Mouse (Mus musculus): ENCODE results near the gene Kcna7. TPM values are rescaled to one million over a fixed set of nuclear protein-coding genes. Genes with fewer than 3 reads are reported as not detected.

Kcna7 gene
- polyA plus RNA-seq, 1 experiment from 2014 or later: 0.05 TPM

DNA sequence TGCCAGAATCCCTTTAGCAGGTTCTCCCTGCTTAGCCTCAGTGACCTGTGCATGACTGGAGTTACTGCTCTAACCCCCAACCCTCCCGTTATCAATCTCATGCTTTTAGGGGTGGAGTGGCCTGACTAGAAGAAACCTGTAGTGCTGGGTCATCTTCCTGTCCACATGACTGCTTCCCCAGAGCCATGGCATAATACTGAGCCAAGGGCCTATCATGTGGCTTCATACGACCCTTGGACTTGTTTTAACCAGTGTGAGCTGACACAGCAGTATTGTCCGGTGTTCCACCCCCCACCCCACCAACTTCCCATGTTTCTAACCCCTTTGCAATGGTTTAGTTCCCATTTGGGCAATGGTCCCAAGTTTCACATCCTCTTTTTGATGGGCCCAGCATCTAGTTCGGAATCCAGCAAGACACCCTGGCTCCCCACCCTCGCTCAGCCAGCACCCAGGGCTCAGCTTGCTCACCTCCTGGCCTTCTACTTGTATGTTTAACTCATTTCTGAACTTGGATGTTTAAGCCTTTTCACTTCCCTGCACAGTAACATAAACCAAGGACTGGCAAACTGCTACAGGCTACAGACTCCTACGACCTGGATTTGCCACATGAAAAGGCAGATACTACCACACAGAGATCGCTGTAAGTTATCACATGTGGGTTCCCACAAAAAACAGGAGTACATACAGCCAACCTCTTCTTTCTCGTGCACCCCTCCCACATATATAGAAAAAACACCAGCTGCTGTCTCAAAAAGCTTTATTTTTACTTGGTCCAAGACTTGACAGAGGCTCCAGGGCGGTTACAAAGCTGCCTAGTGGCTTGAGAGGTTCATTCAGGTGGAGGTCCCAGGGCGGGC, 52.0 kb downstream of the Kcna7 start:
- Histone ChIP-seq H3K4me2 (peak overlapping the region; percentile 88), H3K4me1 (peaks cover 50% of the 10 kb centered on the region), H3K9ac (peak overlapping the region; percentile 93), H3K27me3 (replicated peaks) (no peaks in the 10 kb centered on the region), H3K4me3 (peak overlapping the region; percentile 87), H3K9me3 (replicated peaks) (no peaks in the 10 kb centered on the region), H3K36me3 (peaks cover 60% of the 10 kb centered on the region), H3K27ac (peak overlapping the region; percentile 96)
- WGBS (ENCODE audit: insufficient replicate concordance): 37% methylated on average over 9 of the region's 10 CpGs
- peak; percentile 25 for ATAC-seq

DNA sequence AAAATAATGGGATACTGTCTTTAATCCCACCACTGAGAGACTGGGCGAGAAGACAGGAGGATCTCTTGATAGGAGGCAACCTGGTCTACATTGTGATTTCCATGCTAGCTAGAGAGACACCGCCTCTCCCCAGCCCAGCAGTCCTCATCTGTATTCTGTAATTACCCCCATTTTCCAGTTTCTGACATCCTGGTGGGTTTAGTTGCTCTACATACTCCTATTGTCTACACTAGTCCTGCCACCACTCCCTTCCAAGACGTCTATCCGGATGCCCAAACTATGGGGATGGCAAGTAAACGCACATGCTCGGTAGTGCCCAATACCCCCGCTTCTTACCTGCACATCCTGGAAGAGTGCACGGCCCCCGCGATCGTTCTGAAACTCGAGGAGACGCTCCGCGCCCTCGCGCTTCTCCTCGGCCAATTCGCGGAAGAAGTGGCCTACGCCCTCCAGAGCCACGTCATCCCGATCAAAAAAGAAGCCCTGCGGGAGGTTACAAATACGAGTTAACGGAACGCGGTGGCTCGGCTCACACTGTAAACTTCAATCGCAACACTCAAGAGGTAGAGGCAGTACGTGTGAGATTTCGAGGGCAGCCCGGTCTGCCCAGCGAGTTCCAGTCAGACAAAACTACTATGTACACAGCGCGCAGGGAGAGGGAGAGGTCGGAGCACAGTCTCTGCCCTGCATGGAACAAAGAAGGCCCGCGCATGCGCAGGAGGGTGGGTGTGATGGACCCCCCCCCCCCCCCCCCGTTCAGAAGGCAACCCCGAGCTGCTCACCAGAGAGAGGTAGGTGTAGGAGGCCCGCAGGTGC, 53.5 kb downstream of the Kcna7 start:
- under 1% methylated on average over 43 of the region's 43 CpGs for WGBS (ENCODE audit: insufficient replicate concordance)
- peak overlapping the region; percentile 87 for H3K4me3 ChIP-seq
- H3K36me3 ChIP-seq: peaks cover 68% of the 10 kb centered on the region
- H3K27me3 ChIP-seq (replicated peaks): no peaks in the 10 kb centered on the region
- peak overlapping the region; percentile 93 for H3K9ac ChIP-seq
- H3K4me1 ChIP-seq: peaks cover 59% of the 10 kb centered on the region
- peak; percentile 24 for ATAC-seq
- H3K4me2 ChIP-seq: peak overlapping the region; percentile 88
- peak overlapping the region; percentile 96 for H3K27ac ChIP-seq
- H3K9me3 ChIP-seq (replicated peaks): no peaks in the 10 kb centered on the region

Small RNAs within 50 kb of the gene (microRNA-seq; reads per million reads assigned to microRNA genes)
- gene Gm22133: 1.1 reads per million

Other genes starting within 250 kb of the Kcna7 start
- not detected in 2 replicates for gene Slc17a7, start 241.7 kb upstream of the Kcna7 start, polyA plus RNA-seq (2016; fragmentation: Nextera tagmentation; extraction: Ambion mirVana)
- not detected in 2 replicates for gene Gfy, start 226.1 kb upstream of the Kcna7 start, polyA plus RNA-seq (2016; fragmentation: Nextera tagmentation; extraction: Ambion mirVana)
- not detected in 2 replicates for gene Pth2, start 224.7 kb upstream of the Kcna7 start, polyA plus RNA-seq (2016; fragmentation: Nextera tagmentation; extraction: Ambion mirVana)
- 0.07 and 0.13 TPM in 2 replicates for gene Ccdc155, start 200.8 kb upstream of the Kcna7 start, polyA plus RNA-seq (2016; fragmentation: Nextera tagmentation; extraction: Ambion mirVana)
- 1.9 and 3.0 TPM in 2 replicates for gene Dkkl1, start 193.5 kb upstream of the Kcna7 start, polyA plus RNA-seq (2016; fragmentation: Nextera tagmentation; extraction: Ambion mirVana)
- 23.6 and 28.2 TPM in 2 replicates for gene Tead2, start 189.9 kb upstream of the Kcna7 start, polyA plus RNA-seq (2016; fragmentation: Nextera tagmentation; extraction: Ambion mirVana)
- 14.0 and 14.6 TPM in 2 replicates for gene Cd37, start 166.5 kb upstream of the Kcna7 start, polyA plus RNA-seq (2016; fragmentation: Nextera tagmentation; extraction: Ambion mirVana)
- not detected in 2 replicates for gene Slc6a16, start 164.6 kb upstream of the Kcna7 start, polyA plus RNA-seq (2016; fragmentation: Nextera tagmentation; extraction: Ambion mirVana)
- not detected in 2 replicates for gene Slc6a21, start 128.1 kb upstream of the Kcna7 start, polyA plus RNA-seq (2016; fragmentation: Nextera tagmentation; extraction: Ambion mirVana)
- 1.2 and 2.2 TPM in 2 replicates for gene Trpm4, start 71.9 kb upstream of the Kcna7 start, polyA plus RNA-seq (2016; fragmentation: Nextera tagmentation; extraction: Ambion mirVana)
- gene Hrc, start 70.4 kb upstream of the Kcna7 start, polyA plus RNA-seq (2016; fragmentation: Nextera tagmentation; extraction: Ambion mirVana): 0.08 and 0.23 TPM in 2 replicates
- gene Ppfia3, start 38.6 kb upstream of the Kcna7 start, polyA plus RNA-seq (2016; fragmentation: Nextera tagmentation; extraction: Ambion mirVana): 0.37 and 0.45 TPM in 2 replicates
- 0.38 TPM in 1 of 2 replicates, not detected in the other for gene Lin7b, start 35.1 kb upstream of the Kcna7 start, polyA plus RNA-seq (2016; fragmentation: Nextera tagmentation; extraction: Ambion mirVana)
- gene Snrnp70, start 9.9 kb upstream of the Kcna7 start, polyA plus RNA-seq (2016; fragmentation: Nextera tagmentation; extraction: Ambion mirVana): 170 and 179 TPM in 2 replicates
- gene Ntf5, start 8.0 kb downstream of the Kcna7 start, polyA plus RNA-seq (2016; fragmentation: Nextera tagmentation; extraction: Ambion mirVana): 0.81 and 0.87 TPM in 2 replicates
- not detected in 2 replicates for gene Lhb, start 15.2 kb downstream of the Kcna7 start, polyA plus RNA-seq (2016; fragmentation: Nextera tagmentation; extraction: Ambion mirVana)
- 8.6 and 10.2 TPM in 2 replicates for gene Gys1, start 29.2 kb downstream of the Kcna7 start, polyA plus RNA-seq (2016; fragmentation: Nextera tagmentation; extraction: Ambion mirVana)
- gene Ruvbl2, start 32.4 kb downstream of the Kcna7 start, polyA plus RNA-seq (2016; fragmentation: Nextera tagmentation; extraction: Ambion mirVana): 135 and 141 TPM in 2 replicates
- 7,751 and 8,218 TPM in 2 replicates for gene Ftl1, start 54.2 kb downstream of the Kcna7 start, polyA plus RNA-seq (2016; fragmentation: Nextera tagmentation; extraction: Ambion mirVana)
- 147 and 155 TPM in 2 replicates for gene Bax, start 61.2 kb downstream of the Kcna7 start, polyA plus RNA-seq (2016; fragmentation: Nextera tagmentation; extraction: Ambion mirVana)
- 1.9 and 2.0 TPM in 2 replicates for gene Tulp2, start 76.2 kb downstream of the Kcna7 start, polyA plus RNA-seq (2016; fragmentation: Nextera tagmentation; extraction: Ambion mirVana)
- gene Gm45808, start 81.2 kb downstream of the Kcna7 start, polyA plus RNA-seq (2016; fragmentation: Nextera tagmentation; extraction: Ambion mirVana): not detected in 2 replicates
- 2.8 and 3.1 TPM in 2 replicates for gene Dhdh, start 83.2 kb downstream of the Kcna7 start, polyA plus RNA-seq (2016; fragmentation: Nextera tagmentation; extraction: Ambion mirVana)
- gene Nucb1, start 104.8 kb downstream of the Kcna7 start, polyA plus RNA-seq (2016; fragmentation: Nextera tagmentation; extraction: Ambion mirVana): 140 and 146 TPM in 2 replicates
- gene Ppp1r15a, start 120.6 kb downstream of the Kcna7 start, polyA plus RNA-seq (2016; fragmentation: Nextera tagmentation; extraction: Ambion mirVana): 157 and 165 TPM in 2 replicates
- gene Plekha4, start 120.7 kb downstream of the Kcna7 start, polyA plus RNA-seq (2016; fragmentation: Nextera tagmentation; extraction: Ambion mirVana): 0.80 and 0.87 TPM in 2 replicates
- gene Hsd17b14, start 149.2 kb downstream of the Kcna7 start, polyA plus RNA-seq (2016; fragmentation: Nextera tagmentation; extraction: Ambion mirVana): 1.5 and 1.8 TPM in 2 replicates
- gene Bcat2, start 164.5 kb downstream of the Kcna7 start, polyA plus RNA-seq (2016; fragmentation: Nextera tagmentation; extraction: Ambion mirVana): 50.4 and 54.7 TPM in 2 replicates
- not detected in 2 replicates for gene Fgf21, start 209.8 kb downstream of the Kcna7 start, polyA plus RNA-seq (2016; fragmentation: Nextera tagmentation; extraction: Ambion mirVana)
- gene Fut1, start 211.6 kb downstream of the Kcna7 start, polyA plus RNA-seq (2016; fragmentation: Nextera tagmentation; extraction: Ambion mirVana): 0.15 TPM in 1 of 2 replicates, not detected in the other
- gene Izumo1, start 216.2 kb downstream of the Kcna7 start, polyA plus RNA-seq (2016; fragmentation: Nextera tagmentation; extraction: Ambion mirVana): 0.20 and 0.23 TPM in 2 replicates
- gene Rasip1, start 221.8 kb downstream of the Kcna7 start, polyA plus RNA-seq (2016; fragmentation: Nextera tagmentation; extraction: Ambion mirVana): 10.5 and 11.8 TPM in 2 replicates
- gene Mamstr, start 234.3 kb downstream of the Kcna7 start, polyA plus RNA-seq (2016; fragmentation: Nextera tagmentation; extraction: Ambion mirVana): 0.69 and 0.81 TPM in 2 replicates